Mouse (Mus musculus): ENCODE data around the gene Ifna6. TPM values are rescaled to one million over a fixed set of nuclear protein-coding genes. Genes with fewer than 3 reads are reported as not detected.

Gene Ifna6
- polyA plus RNA-seq, 1 experiment: not detected

DNA sequence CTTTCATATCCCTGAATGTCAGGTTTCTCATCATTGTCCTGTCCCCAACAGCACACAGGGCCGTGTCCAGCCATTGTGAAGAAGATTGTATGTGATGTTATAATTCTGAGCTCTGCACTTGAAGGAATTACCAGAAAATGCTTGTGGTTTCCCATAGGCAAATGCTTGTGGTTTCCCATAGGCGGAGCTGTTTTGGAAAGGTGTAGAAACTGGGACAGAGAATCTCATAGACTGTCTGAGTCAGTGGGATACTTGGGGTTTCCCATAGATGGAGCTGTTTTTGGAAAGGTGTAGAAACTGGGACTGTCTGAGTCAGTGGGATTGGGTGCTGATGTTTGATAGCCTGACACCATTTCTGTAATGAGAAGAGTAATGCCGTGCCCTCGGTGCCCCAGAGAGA lies 49.3 kb downstream of the Ifna6 start:
- H3K4me3 ChIP-seq (ENCODE audit: insufficient read depth, low read length): no peak overlapping the region
- no peak for TF ChIP-seq POLR2A (IDR thresholded peaks at IDR 0.05; ENCODE audit: borderline replicate concordance, low read depth, low read length)
- no peak for TF ChIP-seq CTCF (IDR thresholded peaks at IDR 0.05; ENCODE audit: low read depth, low read length)
- H3K4me1 ChIP-seq (ENCODE audit: control insufficient read depth, insufficient read depth, low read length): no peaks in the 10 kb centered on the region; the same call in 1 of the 2 replicates
- no peak overlapping the region for H3K27ac ChIP-seq (ENCODE audit: insufficient read depth, low read depth, low read length)

Other genes starting within 250 kb of the Ifna6 start
- gene Ifna9, start 235.0 kb upstream of the Ifna6 start, polyA plus RNA-seq (2012; ENCODE audit: insufficient read depth, insufficient read length, missing spikeins): not detected in 2 replicates
- gene Ifna12, start 224.0 kb upstream of the Ifna6 start, polyA plus RNA-seq (2012; ENCODE audit: insufficient read depth, insufficient read length, missing spikeins): not detected in 2 replicates
- gene C87499, start 193.0 kb upstream of the Ifna6 start, polyA plus RNA-seq (2012; ENCODE audit: insufficient read depth, insufficient read length, missing spikeins): not detected in 2 replicates
- not detected in 2 replicates for gene Ifna13, start 183.0 kb upstream of the Ifna6 start, polyA plus RNA-seq (2012; ENCODE audit: insufficient read depth, insufficient read length, missing spikeins)
- not detected in 2 replicates for gene Ifna16, start 150.5 kb upstream of the Ifna6 start, polyA plus RNA-seq (2012; ENCODE audit: insufficient read depth, insufficient read length, missing spikeins)
- gene Ifna2, start 143.5 kb upstream of the Ifna6 start, polyA plus RNA-seq (2012; ENCODE audit: insufficient read depth, insufficient read length, missing spikeins): not detected in 2 replicates
- gene Ifnab, start 136.1 kb upstream of the Ifna6 start, polyA plus RNA-seq (2012; ENCODE audit: insufficient read depth, insufficient read length, missing spikeins): not detected in 2 replicates
- gene Gm26566, start 105.6 kb upstream of the Ifna6 start, polyA plus RNA-seq (2012; ENCODE audit: insufficient read depth, insufficient read length, missing spikeins): not detected in 2 replicates
- 60.5 and 64.8 TPM in 2 replicates for gene Klhl9, start 105.0 kb upstream of the Ifna6 start, polyA plus RNA-seq (2012; ENCODE audit: insufficient read depth, insufficient read length, missing spikeins)
- not detected in 2 replicates for gene Gm13271, start 72.5 kb upstream of the Ifna6 start, polyA plus RNA-seq (2012; ENCODE audit: insufficient read depth, insufficient read length, missing spikeins)
- gene Gm13283, start 67.3 kb upstream of the Ifna6 start, polyA plus RNA-seq (2012; ENCODE audit: insufficient read depth, insufficient read length, missing spikeins): not detected in 2 replicates
- not detected in 2 replicates for gene Gm13290, start 53.6 kb upstream of the Ifna6 start, polyA plus RNA-seq (2012; ENCODE audit: insufficient read depth, insufficient read length, missing spikeins)
- gene Gm13289, start 50.5 kb upstream of the Ifna6 start, polyA plus RNA-seq (2012; ENCODE audit: insufficient read depth, insufficient read length, missing spikeins): not detected in 2 replicates
- not detected in 2 replicates for gene Gm13272, start 47.6 kb upstream of the Ifna6 start, polyA plus RNA-seq (2012; ENCODE audit: insufficient read depth, insufficient read length, missing spikeins)
- gene Ifnz, start 45.3 kb upstream of the Ifna6 start, polyA plus RNA-seq (2012; ENCODE audit: insufficient read depth, insufficient read length, missing spikeins): not detected in 2 replicates
- gene Gm13276, start 41.7 kb upstream of the Ifna6 start, polyA plus RNA-seq (2012; ENCODE audit: insufficient read depth, insufficient read length, missing spikeins): not detected in 2 replicates
- gene Gm13277, start 38.8 kb upstream of the Ifna6 start, polyA plus RNA-seq (2012; ENCODE audit: insufficient read depth, insufficient read length, missing spikeins): not detected in 2 replicates
- gene Gm13278, start 35.9 kb upstream of the Ifna6 start, polyA plus RNA-seq (2012; ENCODE audit: insufficient read depth, insufficient read length, missing spikeins): not detected in 2 replicates
- not detected in 2 replicates for gene Gm13275, start 32.9 kb upstream of the Ifna6 start, polyA plus RNA-seq (2012; ENCODE audit: insufficient read depth, insufficient read length, missing spikeins)
- gene Gm13279, start 30.0 kb upstream of the Ifna6 start, polyA plus RNA-seq (2012; ENCODE audit: insufficient read depth, insufficient read length, missing spikeins): not detected in 2 replicates
- not detected in 2 replicates for gene Gm13285, start 27.8 kb upstream of the Ifna6 start, polyA plus RNA-seq (2012; ENCODE audit: insufficient read depth, insufficient read length, missing spikeins)
- gene Gm13287, start 24.2 kb upstream of the Ifna6 start, polyA plus RNA-seq (2012; ENCODE audit: insufficient read depth, insufficient read length, missing spikeins): not detected in 2 replicates
- not detected in 2 replicates for gene Gm13288, start 21.9 kb upstream of the Ifna6 start, polyA plus RNA-seq (2012; ENCODE audit: insufficient read depth, insufficient read length, missing spikeins)
- not detected in 2 replicates for gene Ifna7, start 11.2 kb upstream of the Ifna6 start, polyA plus RNA-seq (2012; ENCODE audit: insufficient read depth, insufficient read length, missing spikeins)
- gene Ifna11, start 7.5 kb upstream of the Ifna6 start, polyA plus RNA-seq (2012; ENCODE audit: insufficient read depth, insufficient read length, missing spikeins): not detected in 2 replicates
- gene Ifna5, start 8.1 kb downstream of the Ifna6 start, polyA plus RNA-seq (2012; ENCODE audit: insufficient read depth, insufficient read length, missing spikeins): not detected in 2 replicates
- not detected in 2 replicates for gene Ifna4, start 14.4 kb downstream of the Ifna6 start, polyA plus RNA-seq (2012; ENCODE audit: insufficient read depth, insufficient read length, missing spikeins)
- gene Ifna1, start 22.7 kb downstream of the Ifna6 start, polyA plus RNA-seq (2012; ENCODE audit: insufficient read depth, insufficient read length, missing spikeins): not detected in 2 replicates
- not detected in 2 replicates for gene Ifne, start 52.8 kb downstream of the Ifna6 start, polyA plus RNA-seq (2012; ENCODE audit: insufficient read depth, insufficient read length, missing spikeins)